Mouse (Mus musculus) small intestine, adult 2 months (tissue): ENCODE data around the gene Rere. TPM values are rescaled to one million over a fixed set of nuclear protein-coding genes. Genes with fewer than 3 reads are reported as not detected.
A peak's percentile ranks its signal among the peaks of the same experiment; 100 is the strongest.

Experiments used
- H3K27ac ChIP-seq: fragments of 200-500 bp; 2 replicates; pipeline ENCODE4 v1.5.1; 2012; ENCODE audit warnings: low read depth, low read length, control low read depth, inconsistent platforms; ENCODE audit not compliant: insufficient read depth
- H3K27me3 ChIP-seq: fragments of 200-500 bp; 2 replicates; pipeline ENCODE4 v1.6.1; 2012; ENCODE audit warnings: mild to moderate bottlenecking, moderate library complexity, low read length, inconsistent platforms; ENCODE audit not compliant: control insufficient read depth, insufficient read depth
- H3K36me3 ChIP-seq: fragments of 200-500 bp; 2 replicates; pipeline ENCODE4 v1.6.1; 2012; ENCODE audit warnings: mild to moderate bottlenecking, low read length, control low read depth, inconsistent platforms; ENCODE audit not compliant: control insufficient read depth, insufficient read depth
- H3K4me1 ChIP-seq: fragments of 200-500 bp; 2 replicates; pipeline ENCODE4 v1.6.1; 2012; ENCODE audit warnings: low read length, inconsistent platforms, mixed read lengths; ENCODE audit not compliant: control insufficient read depth, insufficient read depth, insufficient read length
- H3K4me3 ChIP-seq: fragments of 200-500 bp; 2 replicates; pipeline ENCODE4 v1.5.1; 2012; ENCODE audit warnings: low read depth, mild to moderate bottlenecking, control low read depth, inconsistent platforms, low read length, moderate library complexity
- CTCF ChIP-seq: fragments of 200-500 bp; IDR thresholded peaks from 2 replicates; pipeline ENCODE4 v1.5.1; 2012; ENCODE audit warnings: low read depth, mild to moderate bottlenecking, control low read depth, inconsistent platforms, low read length, moderate library complexity, mixed read lengths; ENCODE audit not compliant: insufficient replicate concordance, insufficient read length; ENCODE audit errors: extremely low read depth
- POLR2A ChIP-seq: fragments of 200-500 bp; IDR thresholded peaks from 2 replicates; pipeline ENCODE4 v1.6.1; 2012; ENCODE audit warnings: low read depth, mild to moderate bottlenecking, control low read depth, inconsistent platforms, low read length, moderate library complexity
- WGBS: fragments of 180-500 bp; shearing (Covaris S2); methylation state at CpG from one replicate; pipeline ENCODE4 v1.1.7; 2018; 5-methylcytosine and 5-hydroxymethylcytosine counted together
- polyA plus RNA-seq: library from polyadenylated mRNA; depleted of rRNA; stranded (reverse); fragments of >200 nt; gene quantifications from 2 replicates; pipeline ENCODE4 v1.2.3, GENCODE M21; 2012

Rere gene
- polyA plus RNA-seq, 1 experiment, result 72.8 TPM

- Histone ChIP-seq H3K27me3 (no peaks in the 10 kb centered on the region), H3K36me3 (peaks cover 18% of the 10 kb centered on the region), H3K4me3 (no peak overlapping the region), H3K4me1 (no peaks in the 10 kb centered on the region), H3K27ac (no peak overlapping the region)
- WGBS, result 69% methylated on average over 4 of the region's 4 CpGs
- no peak for TF ChIP-seq CTCF
- TF ChIP-seq POLR2A, result no peak
Measured at GRCm38 (mm10) chr4:150624933-150625332, 343.5 kb downstream of the Rere start.

DNA sequence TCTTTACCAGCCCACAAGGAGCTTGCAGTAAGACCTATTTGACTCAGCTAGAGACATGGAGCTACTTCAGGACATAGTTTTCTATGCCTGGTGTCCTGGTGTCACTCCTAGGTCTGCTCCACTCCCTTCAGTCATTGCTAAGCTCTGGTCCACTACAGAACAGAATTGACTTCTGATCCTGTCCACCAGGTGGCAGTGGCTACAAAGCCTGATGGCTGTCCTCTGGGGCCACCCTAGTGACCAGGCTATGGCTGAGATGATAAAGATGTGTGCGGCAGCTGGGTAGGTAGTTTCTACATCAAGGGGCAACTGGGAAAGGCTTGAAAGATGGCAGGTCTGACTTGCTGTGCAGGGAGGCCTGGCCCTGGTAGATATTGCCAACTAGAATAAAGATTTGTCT, 344.0 kb downstream of the Rere start:
- no peak overlapping the region for H3K4me3 ChIP-seq
- no peak overlapping the region for H3K27ac ChIP-seq
- H3K4me1 ChIP-seq, result no peaks in the 10 kb centered on the region
- no peaks in the 10 kb centered on the region for H3K27me3 ChIP-seq
- H3K36me3 ChIP-seq, result peaks cover 14% of the 10 kb centered on the region
- WGBS, result 39% methylated on average over 1 of the region's 1 CpGs
- peak; percentile 81; the same call in 1 of the 2 replicates for TF ChIP-seq CTCF
- no peak for TF ChIP-seq POLR2A

GRCm38 (mm10) chr4:150625951-150626732, 344.7 kb downstream of the Rere start:
- Histone ChIP-seq H3K36me3 (peaks cover 10% of the 10 kb centered on the region), H3K4me3 (no peak overlapping the region), H3K27ac (no peak overlapping the region), H3K27me3 (no peaks in the 10 kb centered on the region), H3K4me1 (no peaks in the 10 kb centered on the region)
- WGBS, result 26% methylated on average over 6 of the region's 6 CpGs
- peak; percentile 91 for TF ChIP-seq CTCF
- no peak for TF ChIP-seq POLR2A

DNA sequence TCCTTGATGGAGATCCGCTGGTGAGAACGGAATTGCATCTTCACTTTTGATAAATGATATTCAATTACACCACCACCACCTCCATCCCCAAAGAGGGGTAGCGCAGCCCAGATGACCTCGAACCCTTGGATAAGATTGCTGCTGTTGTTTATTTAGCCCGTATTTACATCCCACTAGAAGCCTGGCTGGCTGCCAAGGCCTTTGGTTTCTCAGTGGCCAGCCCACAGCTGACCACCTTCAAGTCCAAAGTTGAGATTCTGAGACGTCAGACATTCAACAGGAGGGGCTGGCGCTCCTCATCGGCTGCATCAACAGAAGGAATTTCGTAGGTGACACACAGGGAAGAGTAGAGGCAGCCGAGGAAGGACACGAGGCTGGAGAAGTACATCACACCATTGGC, 347.8 kb downstream of the Rere start:
- Histone ChIP-seq H3K4me1 (no peaks in the 10 kb centered on the region), H3K27me3 (no peaks in the 10 kb centered on the region), H3K4me3 (no peak overlapping the region), H3K27ac (no peak overlapping the region), H3K36me3 (no peaks in the 10 kb centered on the region)
- TF ChIP-seq CTCF (no peak), POLR2A (no peak)
- 61% methylated on average over 11 of the region's 11 CpGs for WGBS

GRCm38 (mm10) chr4:150635568-150635967, 354.1 kb downstream of the Rere start:
- no peaks in the 10 kb centered on the region for H3K27me3 ChIP-seq
- no peak overlapping the region for H3K27ac ChIP-seq
- H3K4me1 ChIP-seq, result no peaks in the 10 kb centered on the region
- TF ChIP-seq CTCF (no peak), POLR2A (no peak)
- no peaks in the 10 kb centered on the region for H3K36me3 ChIP-seq
- no peak overlapping the region for H3K4me3 ChIP-seq
- 70% methylated on average over 10 of the region's 10 CpGs for WGBS

- no peaks in the 10 kb centered on the region for H3K36me3 ChIP-seq
- no peak overlapping the region for H3K27ac ChIP-seq
- H3K27me3 ChIP-seq, result no peaks in the 10 kb centered on the region
- no peaks in the 10 kb centered on the region for H3K4me1 ChIP-seq
- TF ChIP-seq CTCF, result no peak
- TF ChIP-seq POLR2A, result no peak
- WGBS, result 81% methylated on average over 6 of the region's 6 CpGs
- no peak overlapping the region for H3K4me3 ChIP-seq
Measured at GRCm38 (mm10) chr4:150636635-150637034, 355.2 kb downstream of the Rere start.

- H3K4me1 ChIP-seq, result no peaks in the 10 kb centered on the region
- H3K4me3 ChIP-seq, result no peak overlapping the region
- no peak overlapping the region for H3K27ac ChIP-seq
- no peaks in the 10 kb centered on the region for H3K36me3 ChIP-seq
- 91% methylated on average over 9 of the region's 9 CpGs for WGBS
- H3K27me3 ChIP-seq, result no peaks in the 10 kb centered on the region
- TF ChIP-seq CTCF (no peak), POLR2A (no peak)
Measured at GRCm38 (mm10) chr4:150644299-150644698, 362.9 kb downstream of the Rere start.
